In genomic region chr11:20655795-20656710, GRCm38 (mm10) we compare ENCODE assay signal across 8 mouse cellular contexts.
A peak's percentile ranks its signal among the peaks of the same experiment; 100 is the strongest.
DNase-seq lines count a peak whose midpoint lies in the region; ATAC-seq and TF ChIP-seq lines count a peak whose summit lies in the region.

No protein-coding gene starts in this region.

- H3K9me3 ChIP-seq in forebrain, embryonic 12.5 days, result no peaks in the 10 kb centered on the region

- WGBS in forebrain, embryonic 12.5 days, result 10% methylated on average over 18 of the region's 18 CpGs

- TF ChIP-seq CTCF in left cerebral cortex, adult 2 months (IDR thresholded peaks at IDR 0.05), result no peak

- no peaks in the 10 kb centered on the region; the same call in 1 of the 2 replicates for H3K36me3 ChIP-seq in forebrain, embryonic 12.5 days (replicated peaks)

- H3K4me2 ChIP-seq in forebrain, embryonic 12.5 days, result peak overlapping the region; percentile 43

- ATAC-seq in forebrain, embryonic 12.5 days (ENCODE audit: low FRiP score), result peak; percentile 93
- peak; percentile 58 for ATAC-seq in megakaryocyte, adult 5-6 weeks (ENCODE audit: poor library complexity, severe bottlenecking)

- H3K4me3 ChIP-seq in forebrain, embryonic 12.5 days (replicated peaks), result peak overlapping the region; percentile 20
- H3K4me3 ChIP-seq in left cerebral cortex, adult 2 months, result peak overlapping the region; percentile 19; the same call in 1 of the 2 replicates

- DNase-seq in urinary bladder, postnatal 14 days (ENCODE audit: low spot score), result peak; percentile 22
- DNase-seq in urinary bladder, adult 18-20 months (ENCODE audit: low spot score in 2 of 2), result no peak
- peak; percentile 67 to 77 for DNase-seq in heart, postnatal 10 days
- peak; percentile 38 to 63 for DNase-seq in left cerebral cortex, adult 2 months (ENCODE audit: extremely low spot score in 1 of 2, low spot score in 2 of 2)
- peak; percentile 55 for DNase-seq in right cerebral cortex, postnatal 25 days
- no peak for DNase-seq in B cell, adult 2 months

- peaks cover 48% of the 10 kb centered on the region for H3K4me1 ChIP-seq in forebrain, embryonic 12.5 days

- H3K27ac ChIP-seq in forebrain, embryonic 12.5 days, result peak overlapping the region; percentile 97
- peak overlapping the region; percentile 58 for H3K27ac ChIP-seq in left cerebral cortex, adult 2 months

- intact Hi-C loops in heart, postnatal 10 days (cut with DNase I), result no loop called here
- intact Hi-C loops in left cerebral cortex, adult 2 months (cut with DNase I), result no loop called here

- peak overlapping the region; percentile 31 for H3K9ac ChIP-seq in forebrain, embryonic 12.5 days

- no peaks in the 10 kb centered on the region for H3K27me3 ChIP-seq in forebrain, embryonic 12.5 days

Comparison
In these comparisons a context has a peak if more than half of its experiments do, and no peak if none do; other contexts are left out.
1. DNase-seq: peak in urinary bladder, postnatal 14 days (single experiment), heart, postnatal 10 days (2 of 2), left cerebral cortex, adult 2 months (2 of 2) and right cerebral cortex, postnatal 25 days (single experiment); none in urinary bladder, adult 18-20 months (0 of 2) and B cell, adult 2 months (0 of 2).